22 mouse cellular contexts compared by ENCODE assay signal in the genomic region with DNA sequence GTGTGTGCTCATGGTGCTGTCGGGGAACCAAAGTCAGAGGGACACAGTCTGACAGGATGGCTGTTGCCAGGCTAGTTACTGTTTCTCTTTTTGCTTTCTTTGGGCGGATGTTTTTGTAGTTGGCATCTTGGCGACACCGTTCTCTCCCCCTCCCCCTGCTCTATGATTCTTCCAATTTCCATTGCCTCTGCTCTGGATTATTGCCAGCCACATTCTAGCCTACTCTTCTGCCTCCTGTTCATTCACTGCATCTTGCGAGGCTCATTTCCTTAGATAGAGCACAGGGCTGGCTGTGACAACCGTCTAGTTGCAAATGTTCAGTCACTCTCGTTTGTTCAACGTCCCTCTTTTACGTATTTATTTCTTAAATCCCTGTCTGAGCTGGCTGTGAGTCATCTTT. TPM values are rescaled to one million over a fixed set of nuclear protein-coding genes. Genes with fewer than 3 reads are reported as not detected.
"Had no signal": no experiment of that assay in that cellular context is flagged by ENCODE, and none has a peak within 500 bp of the region (broad histone marks: within the 10 kb centered on the region; RNA-seq: fewer than 3 reads in every experiment).

No protein-coding gene starts in this region.

- H3K4me1 ChIP-seq: midbrain, embryonic 15.5 days; neural tube, embryonic 13.5 days had no signal

- DNase-seq: kidney, adult 9 months; kidney, postnatal 14 days; kidney, postnatal 4 days; left cerebral cortex, postnatal 4 days; liver, postnatal 0 days; lung, postnatal 14 days; lung, postnatal 4 days; retina, postnatal 1 day; right cerebral cortex, postnatal 25 days; thymus, adult 2 months; thymus, postnatal 14 days; thymus, postnatal 4 days had no signal

- H3K9ac ChIP-seq: limb, embryonic 12.5 days; limb, embryonic 15.5 days; liver, embryonic 14.5 days; liver, postnatal 0 days; lung, embryonic 15.5 days; midbrain, embryonic 15.5 days; neural tube, embryonic 13.5 days had no signal

- H3K27ac ChIP-seq: limb, embryonic 12.5 days; limb, embryonic 15.5 days; liver, embryonic 14.5 days; lung, embryonic 15.5 days; midbrain, embryonic 15.5 days; neural tube, embryonic 13.5 days; stomach, postnatal 0 days had no signal

- ATAC-seq: liver, postnatal 0 days; midbrain, embryonic 15.5 days had no signal

- H3K4me2 ChIP-seq: limb, embryonic 12.5 days; limb, embryonic 15.5 days; liver, embryonic 11.5 days; lung, embryonic 15.5 days; midbrain, embryonic 11.5 days; midbrain, embryonic 15.5 days; neural tube, embryonic 13.5 days had no signal

- H3K36me3 ChIP-seq: limb, embryonic 12.5 days; limb, embryonic 15.5 days; lung, embryonic 15.5 days; midbrain, embryonic 15.5 days; neural tube, embryonic 13.5 days had no signal

- H3K4me3 ChIP-seq: limb, embryonic 12.5 days; limb, embryonic 15.5 days; lung, embryonic 15.5 days; midbrain, embryonic 15.5 days; myocyte; neural tube, embryonic 13.5 days had no signal

- H3K27me3 ChIP-seq: limb, embryonic 15.5 days; lung, embryonic 15.5 days; midbrain, embryonic 15.5 days; neural tube, embryonic 13.5 days had no signal

- H3K9me3 ChIP-seq: limb, embryonic 12.5 days; limb, embryonic 15.5 days; lung, embryonic 15.5 days; midbrain, embryonic 15.5 days; neural tube, embryonic 13.5 days had no signal

RNA-seq across cellular contexts. Expression of gene Col25a1, which starts 40.8 kb away (rescaled TPM):
- polyA plus RNA-seq: thymus, adult 2 months had no signal
